Mouse (Mus musculus): ENCODE data around the gene 3300002I08Rik. TPM values are rescaled to one million over a fixed set of nuclear protein-coding genes. Genes with fewer than 3 reads are reported as not detected.

3300002I08Rik gene
- 22.3 TPM for polyA plus RNA-seq (2014; fragmentation: Illumina TruSeq; extraction: RNeasy Lipid Tissue Mini Kit (QIAGEN cat#74804); ENCODE audit: low replicate concordance)

DNA sequence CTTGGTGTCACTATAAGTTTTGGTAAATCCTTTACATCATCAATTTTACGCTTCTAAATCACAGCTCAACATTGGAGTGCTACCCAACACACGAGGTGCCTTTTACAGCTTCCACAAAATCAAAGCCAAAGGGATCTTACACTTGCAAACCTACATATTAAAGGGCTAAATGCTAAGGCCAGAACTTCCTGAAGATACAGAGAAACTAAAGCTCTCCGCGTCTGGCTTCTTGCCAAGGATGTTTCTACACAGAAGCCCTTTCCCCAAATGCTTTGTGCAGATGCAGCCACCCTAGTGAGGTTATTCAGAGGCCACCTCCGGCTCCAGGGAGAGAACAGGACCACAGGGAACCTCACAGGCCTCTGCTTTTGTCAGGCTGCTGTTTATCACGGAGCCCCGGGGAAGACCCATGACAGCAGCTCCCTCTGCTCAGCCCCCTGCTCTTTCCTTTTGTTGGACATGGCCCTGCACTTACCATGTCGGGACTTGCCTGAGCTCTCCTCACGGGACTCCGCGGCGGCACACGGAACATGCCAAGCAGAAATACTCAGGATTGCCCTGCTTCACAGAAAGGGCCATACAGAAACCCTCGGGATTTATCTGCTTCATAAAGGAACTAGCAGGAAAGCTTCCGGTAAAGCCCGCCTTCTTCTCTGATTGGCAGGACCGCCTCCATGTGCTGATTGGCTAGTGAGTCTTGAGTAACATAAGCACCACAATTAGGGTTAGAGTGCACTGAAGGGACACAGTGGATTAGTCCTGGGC, at the start of gene 3300002I08Rik:
Gene 3300002I08Rik, minus strand, starts transcription at position 653 of the 765 bp plus-strand sequence.

DNA sequence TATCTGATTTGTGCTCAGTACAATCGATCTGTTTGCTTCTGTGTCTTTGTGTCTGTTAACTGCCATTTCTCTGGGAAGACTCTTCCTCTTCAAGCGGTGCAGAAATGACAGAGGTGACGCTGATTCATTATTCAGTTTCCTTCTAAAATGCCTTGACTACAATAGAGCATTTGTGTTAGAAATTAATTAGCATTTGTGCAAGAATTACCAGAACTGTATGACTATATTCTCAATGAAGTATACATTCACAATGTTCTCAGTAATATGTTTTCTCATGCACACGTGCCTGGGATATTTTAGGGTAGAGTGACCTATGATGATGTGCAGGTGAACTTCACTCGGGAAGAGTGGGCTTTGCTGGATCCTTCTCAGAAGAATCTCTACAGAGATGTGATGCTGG, 39.2 kb downstream of the 3300002I08Rik start, which contains the start of gene Gm10130:
Gene Gm10130, plus strand, starts transcription at position 301 of the 400 bp plus-strand sequence.

Other genes with a start within 250 kb of the 3300002I08Rik start
- 57.8 TPM for gene Zfp120, start 226.1 kb downstream of the 3300002I08Rik start, polyA plus RNA-seq (2014; fragmentation: Illumina TruSeq; extraction: RNeasy Lipid Tissue Mini Kit (QIAGEN cat#74804); ENCODE audit: low replicate concordance)
- not detected for gene Gm10770, start 183.1 kb downstream of the 3300002I08Rik start, polyA plus RNA-seq (2014; fragmentation: Illumina TruSeq; extraction: RNeasy Lipid Tissue Mini Kit (QIAGEN cat#74804); ENCODE audit: low replicate concordance)
- not detected for gene Gm14139, start 181.0 kb downstream of the 3300002I08Rik start, polyA plus RNA-seq (2014; fragmentation: Illumina TruSeq; extraction: RNeasy Lipid Tissue Mini Kit (QIAGEN cat#74804); ENCODE audit: low replicate concordance)
- 45.8 TPM for gene Zfp937, start 144.7 kb downstream of the 3300002I08Rik start, polyA plus RNA-seq (2014; fragmentation: Illumina TruSeq; extraction: RNeasy Lipid Tissue Mini Kit (QIAGEN cat#74804); ENCODE audit: low replicate concordance)
- 23.4 TPM for gene Gm21994, start 107.2 kb downstream of the 3300002I08Rik start, polyA plus RNA-seq (2014; fragmentation: Illumina TruSeq; extraction: RNeasy Lipid Tissue Mini Kit (QIAGEN cat#74804); ENCODE audit: low replicate concordance)
- gene Gm14124, start 105.2 kb downstream of the 3300002I08Rik start, polyA plus RNA-seq (2014; fragmentation: Illumina TruSeq; extraction: RNeasy Lipid Tissue Mini Kit (QIAGEN cat#74804); ENCODE audit: low replicate concordance) = not detected
- 3.2 TPM for gene Gm10130, start 39.1 kb downstream of the 3300002I08Rik start, polyA plus RNA-seq (2014; fragmentation: Illumina TruSeq; extraction: RNeasy Lipid Tissue Mini Kit (QIAGEN cat#74804); ENCODE audit: low replicate concordance)
- gene Zfp442, start 88.7 kb upstream of the 3300002I08Rik start, polyA plus RNA-seq (2014; fragmentation: Illumina TruSeq; extraction: RNeasy Lipid Tissue Mini Kit (QIAGEN cat#74804); ENCODE audit: low replicate concordance) = 53.3 TPM
- gene Zfp345, start 122.3 kb upstream of the 3300002I08Rik start, polyA plus RNA-seq (2014; fragmentation: Illumina TruSeq; extraction: RNeasy Lipid Tissue Mini Kit (QIAGEN cat#74804); ENCODE audit: low replicate concordance) = not detected
- gene Cst7, start 207.7 kb upstream of the 3300002I08Rik start, polyA plus RNA-seq (2014; fragmentation: Illumina TruSeq; extraction: RNeasy Lipid Tissue Mini Kit (QIAGEN cat#74804); ENCODE audit: low replicate concordance) = 1.7 TPM
- 31.7 TPM for gene Apmap, start 245.8 kb upstream of the 3300002I08Rik start, polyA plus RNA-seq (2014; fragmentation: Illumina TruSeq; extraction: RNeasy Lipid Tissue Mini Kit (QIAGEN cat#74804); ENCODE audit: low replicate concordance)

All from small intestine, adult 10 weeks (tissue).